Mouse (Mus musculus): ENCODE results near the gene Mrpl19. TPM values are rescaled to one million over a fixed set of nuclear protein-coding genes. Genes with fewer than 3 reads are reported as not detected.

The Mrpl19 gene
- total and polyA plus RNA-seq, 3 experiments = 36.6 to 89.0 TPM; not detected in 1

Other genes with a start within 250 kb of the Mrpl19 start
- 8.3 and 9.8 TPM in 2 replicates for gene Gcfc2, start 42.3 kb downstream of the Mrpl19 start, total RNA-seq (2012; rRNA removed)
- 10 to 100 TPM in 1 of 2 experiments, not detected in 1; 15.1 TPM for gene Gcfc2, start 42.3 kb downstream of the Mrpl19 start, polyA plus RNA-seq (2012; ENCODE audit: insufficient read depth in 1 of 2, insufficient read length in 2 of 2, low read depth in 1 of 2, low replicate concordance in 2 of 2, missing spikeins in 1 of 2)
- gene Eva1a, start 75.1 kb upstream of the Mrpl19 start, total RNA-seq (2012; rRNA removed) = not detected in 2 replicates
- gene Eva1a, start 75.1 kb upstream of the Mrpl19 start, polyA plus RNA-seq (2012; ENCODE audit: insufficient read depth in 1 of 2, insufficient read length in 2 of 2, low read depth in 1 of 2, low replicate concordance in 2 of 2, missing spikeins in 1 of 2) = not detected

All from MEL (cell line).